Mouse (Mus musculus): ENCODE data around the gene Fchsd2. TPM values are rescaled to one million over a fixed set of nuclear protein-coding genes. Genes with fewer than 3 reads are reported as not detected.

Fchsd2 gene
- polyA plus RNA-seq, 1 experiment from 2014 or later, result 14.8 TPM

DNA sequence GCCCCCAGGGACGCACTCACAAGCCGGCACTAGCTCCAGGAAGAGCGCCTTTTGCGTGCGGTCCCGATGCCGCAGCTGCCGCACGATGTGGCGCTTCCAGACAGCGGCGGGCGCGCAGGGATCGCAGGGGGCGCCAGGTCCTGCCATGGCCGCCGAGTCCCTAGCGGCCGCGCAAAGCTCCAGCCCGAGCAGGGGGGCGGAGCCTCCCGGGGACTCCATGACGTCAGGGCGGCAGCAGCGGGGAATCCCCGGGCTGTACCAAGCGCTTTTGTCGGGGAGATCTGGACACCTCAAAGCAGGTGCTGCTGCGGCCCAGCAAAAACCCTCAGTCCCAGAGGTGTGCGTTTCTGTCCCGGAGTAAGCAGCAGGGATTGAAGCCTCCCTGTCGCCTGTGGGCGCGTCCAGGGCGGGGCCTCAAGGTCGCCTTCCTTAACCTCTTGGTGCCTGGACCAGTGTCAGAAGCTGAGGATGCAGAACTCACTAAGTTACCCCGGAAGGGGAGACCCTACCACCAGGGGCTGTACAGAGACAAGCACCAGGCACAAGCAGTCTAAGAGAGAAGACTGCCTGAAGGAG is 209.3 kb downstream of the Fchsd2 start, which contains the start of gene Atg16l2:
TSS of gene Atg16l2 (minus strand) at position 371 of the 576 bp plus-strand sequence.
- Histone ChIP-seq H3K4me1 (replicated peaks) (peaks cover 29% of the 10 kb centered on the region), H3K9me3 (replicated peaks) (no peaks in the 10 kb centered on the region), H3K4me2 (peak within 1 kb of the TSS; percentile 92), H3K9ac (peak within 1 kb of the TSS; percentile 87), H3K27ac (peak within 1 kb of the TSS; percentile 90), H3K36me3 (no peaks in the 10 kb centered on the region), H3K4me3 (peak within 1 kb of the TSS; percentile 81), H3K27me3 (0 out of 2 replicates have a peak, but pooled peaks cover 6% of the 10 kb centered on the region)
- WGBS, result under 1% methylated on average over 39 of the region's 39 CpGs
- ATAC-seq (replicated peaks; ENCODE audit: insufficient number of reproducible peaks, insufficient read depth, low FRiP score, low read depth), result peak; percentile 97

DNA sequence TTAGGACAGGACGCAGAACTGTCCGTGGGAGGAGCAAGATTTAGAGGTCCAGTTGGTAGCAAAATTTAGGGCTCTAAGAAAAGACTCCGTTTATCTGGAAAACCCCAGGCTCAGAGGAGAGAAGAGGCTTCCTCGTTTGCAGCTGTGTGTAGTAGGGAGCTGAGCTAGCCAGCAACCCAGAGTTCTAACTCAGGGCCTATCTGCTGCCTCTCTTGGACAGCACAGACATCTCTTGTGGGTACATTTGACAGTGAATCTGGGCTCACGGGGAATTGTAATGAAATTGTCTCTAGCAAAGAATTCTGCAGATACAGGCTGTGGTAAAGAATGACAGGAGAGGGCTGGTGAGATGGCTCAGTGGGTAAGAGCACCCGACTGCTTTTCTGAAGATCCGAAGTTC is 210.0 kb downstream of the Fchsd2 start:
- Histone ChIP-seq H3K9me3 (replicated peaks) (no peaks in the 10 kb centered on the region), H3K36me3 (no peaks in the 10 kb centered on the region), H3K4me3 (peak overlapping the region; percentile 81), H3K27me3 (0 out of 2 replicates have a peak, but pooled peaks cover 6% of the 10 kb centered on the region), H3K9ac (peak overlapping the region; percentile 87; the same call in 1 of the 2 replicates), H3K4me1 (replicated peaks) (peaks cover 26% of the 10 kb centered on the region), H3K4me2 (peak overlapping the region; percentile 92), H3K27ac (peak overlapping the region; percentile 90)
- 25% methylated on average over 7 of the region's 7 CpGs for WGBS
- ATAC-seq (replicated peaks; ENCODE audit: insufficient number of reproducible peaks, insufficient read depth, low FRiP score, low read depth), result no peak

DNA sequence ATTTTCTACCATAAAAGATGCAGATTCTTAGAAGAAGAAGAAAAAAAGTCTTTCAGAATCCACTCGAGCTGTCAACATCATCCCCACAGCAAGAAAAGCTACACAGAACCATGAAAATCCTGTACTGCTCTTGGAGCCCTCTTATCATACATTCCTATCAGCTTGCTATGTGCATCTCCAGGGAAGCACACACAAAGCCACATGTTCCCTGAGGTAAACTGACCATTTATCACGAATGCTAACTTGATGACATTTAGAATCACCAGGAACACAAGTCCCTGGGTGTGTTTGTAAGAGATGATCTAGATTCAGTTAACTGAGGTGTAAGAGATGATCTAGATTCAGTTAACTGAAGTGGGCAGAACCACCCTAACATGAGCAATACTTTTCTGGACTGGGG is 214.2 kb downstream of the Fchsd2 start:
- H3K27ac ChIP-seq, result no peak overlapping the region
- ATAC-seq (replicated peaks; ENCODE audit: insufficient number of reproducible peaks, insufficient read depth, low FRiP score, low read depth), result no peak
- no peaks in the 10 kb centered on the region for H3K27me3 ChIP-seq
- peaks cover 8% of the 10 kb centered on the region for H3K4me1 ChIP-seq (replicated peaks)
- H3K9me3 ChIP-seq (replicated peaks), result no peaks in the 10 kb centered on the region
- no peak overlapping the region for H3K9ac ChIP-seq
- H3K4me2 ChIP-seq, result no peak overlapping the region
- H3K4me3 ChIP-seq, result no peak overlapping the region
- no peaks in the 10 kb centered on the region for H3K36me3 ChIP-seq
- 19% methylated on average over 2 of the region's 2 CpGs for WGBS

DNA sequence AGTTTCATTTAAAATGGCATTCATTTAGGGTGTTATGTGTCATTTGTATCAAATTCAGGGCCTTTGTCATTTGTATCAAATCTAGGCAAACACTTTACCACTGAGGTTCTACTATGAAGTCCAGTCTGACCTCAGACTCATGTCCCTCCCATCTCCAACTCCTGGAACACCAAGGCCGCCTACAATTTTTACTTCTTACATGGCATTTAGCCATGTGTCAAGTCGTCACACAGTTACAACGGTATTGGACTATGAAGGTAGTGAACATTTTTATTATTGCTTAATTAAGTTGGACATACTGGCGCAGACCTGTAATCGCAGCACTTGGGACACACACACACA is 217.3 kb downstream of the Fchsd2 start:
- Histone ChIP-seq H3K9ac (peak overlapping the region; percentile 80), H3K9me3 (replicated peaks) (no peaks in the 10 kb centered on the region), H3K4me1 (replicated peaks) (peaks cover 11% of the 10 kb centered on the region), H3K4me2 (peak overlapping the region; percentile 71), H3K27ac (peak overlapping the region; percentile 100), H3K4me3 (peak overlapping the region; percentile 73), H3K27me3 (no peaks in the 10 kb centered on the region), H3K36me3 (no peaks in the 10 kb centered on the region)
- WGBS, result 36% methylated on average over 5 of the region's 5 CpGs
- no peak for ATAC-seq (replicated peaks; ENCODE audit: insufficient number of reproducible peaks, insufficient read depth, low FRiP score, low read depth)

DNA sequence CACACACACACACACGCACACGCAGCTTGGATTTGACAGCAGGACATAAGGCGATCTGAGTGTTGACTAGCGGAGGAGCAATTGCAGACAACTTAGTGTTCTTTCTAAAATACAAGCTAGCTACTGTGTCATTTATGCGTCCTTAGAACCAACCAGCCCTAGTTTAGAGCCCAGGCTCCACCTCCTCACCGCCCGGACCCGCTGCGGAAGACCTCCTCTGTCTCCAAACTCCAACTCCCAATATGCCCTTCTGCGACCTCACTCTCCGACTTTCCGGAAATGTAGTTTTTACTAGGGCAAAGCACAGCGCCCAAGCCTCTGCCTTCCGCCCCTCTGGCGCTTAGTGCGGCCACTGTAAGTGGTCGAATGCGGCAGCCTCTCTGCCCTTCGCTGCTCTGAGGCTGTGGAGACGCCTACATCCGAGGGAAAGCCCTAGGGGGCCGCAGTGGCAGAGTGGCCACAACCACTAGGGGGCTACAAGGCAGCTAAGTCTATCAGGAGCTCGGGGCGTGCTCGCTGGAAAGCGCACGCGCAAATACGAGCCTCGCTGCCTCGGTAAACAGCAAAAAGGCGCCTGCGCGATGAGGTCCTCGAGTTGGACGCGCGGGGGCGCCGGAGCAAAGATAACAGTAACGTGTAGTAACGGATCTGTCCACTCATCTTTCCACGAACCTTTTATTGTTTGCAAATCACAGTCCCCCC is 217.8 kb downstream of the Fchsd2 start:
- ATAC-seq (replicated peaks; ENCODE audit: insufficient number of reproducible peaks, insufficient read depth, low FRiP score, low read depth), result peak; percentile 94
- no peaks in the 10 kb centered on the region for H3K36me3 ChIP-seq
- H3K9ac ChIP-seq, result peak overlapping the region; percentile 80
- no peaks in the 10 kb centered on the region for H3K9me3 ChIP-seq (replicated peaks)
- H3K27ac ChIP-seq, result peak overlapping the region; percentile 100
- H3K4me2 ChIP-seq, result peak overlapping the region; percentile 71
- peak overlapping the region; percentile 73 for H3K4me3 ChIP-seq
- H3K27me3 ChIP-seq, result no peaks in the 10 kb centered on the region
- under 1% methylated on average over 43 of the region's 43 CpGs for WGBS
- H3K4me1 ChIP-seq (replicated peaks), result peaks cover 11% of the 10 kb centered on the region

DNA sequence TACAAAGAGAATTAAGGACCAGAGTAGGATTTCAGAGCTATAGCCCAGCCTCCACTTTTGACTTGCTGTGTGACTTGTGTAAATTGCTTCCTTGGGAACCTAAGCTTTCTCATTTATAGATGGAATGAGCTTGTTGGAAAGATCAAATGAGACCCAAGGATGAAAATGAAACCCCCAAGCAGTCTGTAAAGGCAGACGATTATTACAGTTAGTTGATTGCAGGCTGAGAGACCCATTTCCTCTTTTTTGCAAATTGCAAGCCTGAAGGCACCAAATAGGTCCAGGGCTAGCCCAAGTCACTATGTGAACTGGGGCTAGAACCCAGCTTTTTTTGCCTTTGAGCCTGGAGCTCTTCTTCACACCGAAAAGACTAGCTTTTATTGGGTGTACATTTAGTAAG is 218.4 kb downstream of the Fchsd2 start:
- H3K4me1 ChIP-seq (replicated peaks), result peaks cover 11% of the 10 kb centered on the region
- WGBS, result 30% methylated on average over 2 of the region's 2 CpGs
- peak overlapping the region; percentile 100 for H3K27ac ChIP-seq
- H3K4me2 ChIP-seq, result peak overlapping the region; percentile 71
- H3K36me3 ChIP-seq, result no peaks in the 10 kb centered on the region
- no peak overlapping the region for H3K9ac ChIP-seq
- no peaks in the 10 kb centered on the region for H3K27me3 ChIP-seq
- H3K9me3 ChIP-seq (replicated peaks), result no peaks in the 10 kb centered on the region
- peak overlapping the region; percentile 73 for H3K4me3 ChIP-seq
- no peak for ATAC-seq (replicated peaks; ENCODE audit: insufficient number of reproducible peaks, insufficient read depth, low FRiP score, low read depth)

DNA sequence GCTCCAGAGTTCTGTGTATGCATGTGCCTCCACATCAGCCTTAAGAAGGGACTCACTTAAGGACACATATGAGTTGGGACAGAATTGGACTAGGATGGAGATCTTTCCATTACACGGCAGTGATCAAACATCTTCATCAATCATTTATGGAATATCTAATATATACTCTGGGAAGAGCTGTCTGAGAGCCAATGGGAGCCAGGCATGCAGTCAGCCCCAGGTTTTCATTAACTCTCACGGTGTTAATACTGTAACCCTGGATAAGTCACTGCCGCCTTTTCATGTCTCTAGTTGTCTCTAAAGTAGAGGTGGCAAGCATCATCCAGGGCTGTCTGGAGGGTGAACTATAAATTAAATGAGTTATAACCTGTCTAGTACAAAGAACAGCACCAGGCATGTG is 220.4 kb downstream of the Fchsd2 start:
- Histone ChIP-seq H3K9ac (no peak overlapping the region), H3K4me2 (no peak overlapping the region), H3K27me3 (no peaks in the 10 kb centered on the region), H3K4me3 (no peak overlapping the region), H3K9me3 (replicated peaks) (no peaks in the 10 kb centered on the region), H3K27ac (no peak overlapping the region), H3K36me3 (no peaks in the 10 kb centered on the region), H3K4me1 (replicated peaks) (peaks cover 18% of the 10 kb centered on the region)
- no peak for ATAC-seq (replicated peaks; ENCODE audit: insufficient number of reproducible peaks, insufficient read depth, low FRiP score, low read depth)
- 76% methylated on average over 3 of the region's 3 CpGs for WGBS

DNA sequence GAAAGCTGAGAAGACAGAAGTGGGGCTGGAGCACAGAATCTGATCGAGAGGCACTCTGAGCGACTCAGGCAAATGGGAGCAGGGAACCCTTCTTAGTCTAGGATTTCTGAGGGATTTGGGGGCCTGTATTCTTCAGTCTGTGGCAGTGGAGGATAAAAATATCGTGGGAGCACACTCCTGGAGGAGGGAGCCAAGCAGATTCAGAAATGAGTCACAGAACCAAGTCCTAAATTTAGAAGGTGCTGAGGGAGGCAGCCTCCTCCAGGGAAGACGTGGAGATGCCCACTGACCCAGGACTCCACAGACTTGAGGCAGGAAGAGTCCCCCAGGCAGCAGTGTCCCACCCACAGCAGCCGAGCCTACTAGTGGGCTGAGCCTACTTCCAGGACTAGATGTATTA is 221.7 kb downstream of the Fchsd2 start:
- H3K4me1 ChIP-seq (replicated peaks), result peaks cover 28% of the 10 kb centered on the region
- no peak overlapping the region for H3K4me2 ChIP-seq
- no peak overlapping the region for H3K9ac ChIP-seq
- 39% methylated on average over 5 of the region's 5 CpGs for WGBS
- no peak for ATAC-seq (replicated peaks; ENCODE audit: insufficient number of reproducible peaks, insufficient read depth, low FRiP score, low read depth)
- H3K27me3 ChIP-seq, result no peaks in the 10 kb centered on the region
- H3K27ac ChIP-seq, result 0 out of 2 replicates have a peak overlapping the region, but pooled peaks have one; percentile 9
- no peak overlapping the region for H3K4me3 ChIP-seq
- H3K36me3 ChIP-seq, result no peaks in the 10 kb centered on the region
- H3K9me3 ChIP-seq (replicated peaks), result no peaks in the 10 kb centered on the region

DNA sequence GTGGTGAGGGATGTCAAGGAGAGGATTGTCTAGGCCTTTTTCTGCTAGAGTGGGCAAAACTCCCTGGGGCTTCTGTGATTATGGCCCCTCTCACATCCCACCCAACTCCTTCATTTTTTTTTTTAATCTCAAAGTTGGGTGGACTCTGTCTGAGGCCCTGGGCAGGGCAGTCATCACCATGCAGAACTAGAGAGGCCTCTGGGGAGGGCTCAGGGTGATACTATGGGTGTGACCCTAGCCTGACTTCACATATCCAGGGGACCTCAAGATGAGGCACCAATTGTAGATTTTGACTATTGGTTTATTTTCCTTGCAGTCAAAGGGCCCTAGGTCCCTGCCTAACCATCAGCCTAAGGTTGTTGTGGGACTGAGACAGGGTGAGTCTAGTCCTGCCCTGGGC is 223.0 kb downstream of the Fchsd2 start:
- Histone ChIP-seq H3K27ac (no peak overlapping the region), H3K36me3 (no peaks in the 10 kb centered on the region), H3K4me1 (replicated peaks) (peaks cover 41% of the 10 kb centered on the region), H3K9ac (no peak overlapping the region), H3K4me3 (no peak overlapping the region), H3K9me3 (replicated peaks) (no peaks in the 10 kb centered on the region), H3K27me3 (peaks cover 3% of the 10 kb centered on the region; the same call in 1 of the 2 replicates), H3K4me2 (no peak overlapping the region)
- no peak for ATAC-seq (replicated peaks; ENCODE audit: insufficient number of reproducible peaks, insufficient read depth, low FRiP score, low read depth)

DNA sequence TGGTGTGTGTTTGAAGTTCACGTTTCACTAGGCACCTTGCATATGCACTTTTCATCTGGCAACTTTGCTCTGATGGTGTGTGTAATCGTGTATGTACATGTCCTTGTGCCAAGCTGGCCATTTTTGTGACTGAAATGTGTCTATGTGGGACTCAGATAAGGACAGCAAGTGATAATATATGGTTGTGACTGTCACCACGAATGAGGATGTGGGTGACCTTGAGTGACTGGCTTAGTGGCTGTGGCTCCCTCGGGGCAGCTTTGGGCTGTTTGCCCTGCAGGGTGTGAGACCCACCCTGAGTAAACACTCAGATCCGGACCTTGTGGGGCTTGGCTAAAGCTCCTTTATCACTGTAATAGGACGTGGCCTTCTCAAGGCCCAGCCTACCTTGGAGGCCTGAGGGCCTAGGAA is 223.9 kb downstream of the Fchsd2 start:
- Histone ChIP-seq H3K27ac (no peak overlapping the region), H3K9ac (no peak overlapping the region), H3K4me3 (no peak overlapping the region), H3K36me3 (no peaks in the 10 kb centered on the region), H3K27me3 (peaks cover 3% of the 10 kb centered on the region; the same call in 1 of the 2 replicates), H3K9me3 (replicated peaks) (no peaks in the 10 kb centered on the region), H3K4me2 (no peak overlapping the region), H3K4me1 (replicated peaks) (peaks cover 44% of the 10 kb centered on the region)
- no peak for ATAC-seq (replicated peaks; ENCODE audit: insufficient number of reproducible peaks, insufficient read depth, low FRiP score, low read depth)
- 45% methylated on average over 6 of the region's 6 CpGs for WGBS

DNA sequence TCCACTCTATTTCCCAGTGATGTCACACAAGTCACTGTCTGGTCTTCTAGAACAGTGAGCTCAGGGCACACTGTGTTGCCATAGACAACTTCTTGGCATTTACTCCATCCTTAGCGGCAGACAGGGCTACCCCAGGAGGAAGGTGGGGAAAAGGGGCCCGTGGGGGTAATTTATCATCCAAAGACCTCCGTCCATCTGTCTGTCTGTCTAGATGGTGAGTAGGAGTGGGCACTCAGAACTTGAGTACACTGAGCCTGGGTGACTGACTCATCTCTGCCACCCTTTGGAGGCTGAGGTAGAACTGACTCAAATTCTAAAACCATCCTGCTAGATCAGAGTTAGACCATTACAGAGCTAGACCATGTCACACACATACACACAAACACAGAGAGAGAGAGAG is 224.4 kb downstream of the Fchsd2 start, which contains the start of gene Stard10:
TSS of gene Stard10 (plus strand) at position 73 of the 400 bp plus-strand sequence.
- H3K9ac ChIP-seq, result no peak within 1 kb of the TSS
- 87% methylated on average over 3 of the region's 3 CpGs for WGBS
- peaks cover 48% of the 10 kb centered on the region for H3K4me1 ChIP-seq (replicated peaks)
- H3K4me3 ChIP-seq, result no peak within 1 kb of the TSS
- ATAC-seq (replicated peaks; ENCODE audit: insufficient number of reproducible peaks, insufficient read depth, low FRiP score, low read depth), result no peak
- H3K9me3 ChIP-seq (replicated peaks), result no peaks in the 10 kb centered on the region
- no peak within 1 kb of the TSS for H3K4me2 ChIP-seq
- H3K27ac ChIP-seq, result no peak within 1 kb of the TSS
- no peaks in the 10 kb centered on the region for H3K36me3 ChIP-seq
- H3K27me3 ChIP-seq, result peaks cover 6% of the 10 kb centered on the region; the same call in 1 of the 2 replicates

Measured in heart, embryonic 15.5 days (tissue).